In the genomic region with DNA sequence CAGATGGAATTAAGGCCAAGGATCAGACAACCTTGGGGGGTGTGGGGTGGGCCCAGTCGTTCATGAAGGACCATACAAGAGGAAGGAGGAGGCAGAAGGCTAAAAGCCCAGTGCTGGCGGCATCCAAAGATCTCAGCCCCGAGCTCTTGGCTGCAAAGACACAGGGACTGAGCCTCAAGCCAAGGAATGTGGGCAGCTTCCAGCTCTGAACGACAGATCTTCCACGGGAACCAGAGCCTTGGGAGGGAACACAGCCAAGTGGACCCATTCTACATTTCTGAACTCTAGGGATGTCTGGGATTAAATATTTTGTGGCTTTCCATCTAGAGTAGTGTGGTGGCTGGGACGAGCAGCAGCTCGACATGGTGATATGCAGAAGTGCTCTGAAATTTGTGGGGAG, we compare ENCODE assay signal across 8 mouse cellular contexts. TPM values are rescaled to one million over a fixed set of nuclear protein-coding genes. Genes with fewer than 3 reads are reported as not detected.
DNase-seq lines count a peak whose midpoint lies in the region; ATAC-seq and TF ChIP-seq lines count a peak whose summit lies in the region.
"Had no signal": no experiment of that assay in that cellular context is flagged by ENCODE, and none has a peak within 500 bp of the region (broad histone marks: within the 10 kb centered on the region; RNA-seq: fewer than 3 reads in every experiment).

No protein-coding gene starts in this region.

- no peak overlapping the region for H3K4me3 ChIP-seq in lung, embryonic 15.5 days
- no peak overlapping the region for H3K4me3 ChIP-seq in lung, postnatal 0 days (ENCODE audit: low read depth, low read length)
- no peak overlapping the region for H3K4me3 ChIP-seq in kidney, embryonic 16.5 days (ENCODE audit: low read length)
- H3K4me3 ChIP-seq: myocyte had no signal

- H3K9me3 ChIP-seq in lung, embryonic 15.5 days: no peaks in the 10 kb centered on the region
- H3K9me3 ChIP-seq in lung, postnatal 0 days (ENCODE audit: low read length): no peaks in the 10 kb centered on the region
- no peaks in the 10 kb centered on the region for H3K9me3 ChIP-seq in kidney, embryonic 16.5 days (ENCODE audit: low read length)

- H3K4me2 ChIP-seq in lung, embryonic 15.5 days: no peak overlapping the region
- H3K4me2 ChIP-seq in lung, postnatal 0 days (replicated peaks; ENCODE audit: low read depth, low read length): no peak overlapping the region
- H3K4me2 ChIP-seq in kidney, embryonic 16.5 days (replicated peaks; ENCODE audit: low read depth, low read length): no peak overlapping the region

- H3K27ac ChIP-seq in lung, embryonic 15.5 days: peak overlapping the region; percentile 64
- no peak overlapping the region; the same call in 1 of the 2 replicates for H3K27ac ChIP-seq in lung, postnatal 0 days (ENCODE audit: low read length)
- peak overlapping the region; percentile 33; the same call in 1 of the 2 replicates for H3K27ac ChIP-seq in kidney, embryonic 16.5 days (ENCODE audit: low read length)

- H3K4me1 ChIP-seq in lung, embryonic 15.5 days: peaks cover 52% of the 10 kb centered on the region
- H3K4me1 ChIP-seq in lung, postnatal 0 days (ENCODE audit: insufficient read depth, low read depth, low read length): peaks cover 12% of the 10 kb centered on the region
- peaks cover 26% of the 10 kb centered on the region for H3K4me1 ChIP-seq in kidney, embryonic 16.5 days (ENCODE audit: insufficient read depth, low read length)

- no peak for TF ChIP-seq CTCF in lung, postnatal 0 days (IDR thresholded peaks at IDR 0.05)

- no peak overlapping the region for H3K9ac ChIP-seq in lung, embryonic 15.5 days
- no peak overlapping the region for H3K9ac ChIP-seq in lung, postnatal 0 days (replicated peaks; ENCODE audit: low read depth)
- H3K9ac ChIP-seq in kidney, embryonic 16.5 days (replicated peaks; ENCODE audit: low read length): no peak overlapping the region

- no peak for TF ChIP-seq EP300 in lung, postnatal 0 days (IDR thresholded peaks at IDR 0.05)

- DNase-seq in lung, postnatal 0 days (ENCODE audit: low spot score): no peak
- peak; percentile 91 for DNase-seq in cerebellum, adult 9-10 months
- DNase-seq in gastrocnemius, postnatal 10 days: peak; percentile 69
- DNase-seq in embryo, embryonic 11 days: no peak
- DNase-seq in embryo, embryonic 10 days (ENCODE audit: low spot score): no peak

- 0 out of 2 replicates have a peak, but pooled peaks have one; percentile 44 for ATAC-seq in lung, embryonic 15.5 days (ENCODE audit: borderline replicate concordance, extremely low read depth, low FRiP score, low TSS enrichment)
- ATAC-seq in lung, postnatal 0 days: no peak
- no peak for ATAC-seq in kidney, embryonic 16.5 days (ENCODE audit: low FRiP score, low TSS enrichment)

- 32% methylated on average over 7 of the region's 7 CpGs for WGBS in lung, embryonic 15.5 days
- WGBS in lung, postnatal 0 days: 35% methylated on average over 7 of the region's 7 CpGs
- 54% methylated on average over 7 of the region's 7 CpGs for WGBS in kidney, embryonic 16.5 days

- H3K27me3 ChIP-seq in lung, embryonic 15.5 days: no peaks in the 10 kb centered on the region
- no peaks in the 10 kb centered on the region for H3K27me3 ChIP-seq in lung, postnatal 0 days (replicated peaks; ENCODE audit: insufficient read depth, low read length)
- H3K27me3 ChIP-seq in kidney, embryonic 16.5 days (ENCODE audit: insufficient read depth, low read length): no peaks in the 10 kb centered on the region

- no peaks in the 10 kb centered on the region for H3K36me3 ChIP-seq in lung, embryonic 15.5 days
- no peaks in the 10 kb centered on the region for H3K36me3 ChIP-seq in lung, postnatal 0 days (ENCODE audit: insufficient read depth, low read length)
- H3K36me3 ChIP-seq in kidney, embryonic 16.5 days (ENCODE audit: insufficient read depth, low read length): no peaks in the 10 kb centered on the region

RNA-seq across cellular contexts. Expression of gene Jmjd1c, which starts 37.6 kb away (rescaled TPM):
- 30.7 and 35.2 TPM in 2 replicates for polyA plus RNA-seq in lung, embryonic 15.5 days (2015; fragmentation: Nextera tagmentation; extraction: Ambion mirVana)
- 43.8 and 44.6 TPM in 2 replicates for polyA plus RNA-seq in lung, postnatal 0 days (2015; fragmentation: Nextera tagmentation; extraction: Ambion mirVana)
- 10 to 100 TPM; 33.0 to 48.7 TPM for total RNA-seq in gastrocnemius, postnatal 10 days (2021)
- polyA plus RNA-seq in kidney, embryonic 16.5 days (2015; fragmentation: Nextera tagmentation; extraction: Ambion mirVana): 30.5 and 33.7 TPM in 2 replicates

RNA-seq across cellular contexts. Expression of gene Reep3, which starts 38.4 kb away (rescaled TPM):
- polyA plus RNA-seq in lung, embryonic 15.5 days (2015; fragmentation: Nextera tagmentation; extraction: Ambion mirVana): 35.7 and 39.3 TPM in 2 replicates
- 38.4 and 43.8 TPM in 2 replicates for polyA plus RNA-seq in lung, postnatal 0 days (2015; fragmentation: Nextera tagmentation; extraction: Ambion mirVana)
- total RNA-seq in gastrocnemius, postnatal 10 days (2021): 10 to 100 TPM; 21.9 to 27.2 TPM
- polyA plus RNA-seq in kidney, embryonic 16.5 days (2015; fragmentation: Nextera tagmentation; extraction: Ambion mirVana): 41.6 and 51.0 TPM in 2 replicates

Comparison
In these comparisons a context has a peak if more than half of its experiments do, and no peak if none do; other contexts are left out.
1. DNase-seq: peak in cerebellum, adult 9-10 months (single experiment) and gastrocnemius, postnatal 10 days (single experiment); none in lung, postnatal 0 days (single experiment), embryo, embryonic 11 days (single experiment) and embryo, embryonic 10 days (single experiment).